Mouse (Mus musculus) mature B cell (primary cell): Measurements from ENCODE around the gene H1foo.

Experiments used
- in situ Hi-C: fragments of 300-500 bp; cut with MboI; formaldehyde crosslinking; loops from 2 replicates; pipeline ENCODE4 v1.14.3; 2019

Gene H1foo

GRCm38 (mm10) chr6:115961743-115962142, 17.0 kb downstream of the H1foo start:
- in situ Hi-C loops, result no loop called here

GRCm38 (mm10) chr6:115962439-115963085, 17.8 kb downstream of the H1foo start:
- in situ Hi-C loops, result no loop called here

GRCm38 (mm10) chr6:115963656-115964055, 18.9 kb downstream of the H1foo start:
- in situ Hi-C loops, result no loop called here

GRCm38 (mm10) chr6:115966227-115966966, 21.7 kb downstream of the H1foo start:
- in situ Hi-C loops, result no loop called here

GRCm38 (mm10) chr6:115967291-115967880, 22.6 kb downstream of the H1foo start:
- in situ Hi-C loops, result no loop called here

- in situ Hi-C loops, result no loop called here
Observed at GRCm38 (mm10) chr6:115968086-115968485, 23.3 kb downstream of the H1foo start.

GRCm38 (mm10) chr6:115968700-115969099, 24.0 kb downstream of the H1foo start:
- in situ Hi-C loops, result no loop called here

- in situ Hi-C loops, result no loop called here
Observed at GRCm38 (mm10) chr6:115969103-115969502, 24.4 kb downstream of the H1foo start.

- in situ Hi-C loops, result no loop called here
Observed at GRCm38 (mm10) chr6:115969952-115970351, 25.2 kb downstream of the H1foo start.

GRCm38 (mm10) chr6:115971273-115972060, 26.7 kb downstream of the H1foo start:
- in situ Hi-C loops, result no loop called here

- in situ Hi-C loops, result no loop called here
Observed at GRCm38 (mm10) chr6:115972083-115972764, 27.5 kb downstream of the H1foo start.

GRCm38 (mm10) chr6:115973139-115973875, 28.6 kb downstream of the H1foo start:
- in situ Hi-C loops, result no loop called here

GRCm38 (mm10) chr6:115973881-115974662, 29.3 kb downstream of the H1foo start:
- in situ Hi-C loops, result no loop called here

- in situ Hi-C loops, result no loop called here
Observed at GRCm38 (mm10) chr6:115975606-115976005, 30.9 kb downstream of the H1foo start.

GRCm38 (mm10) chr6:115977810-115978209, 33.1 kb downstream of the H1foo start:
- in situ Hi-C loops, result no loop called here

- in situ Hi-C loops, result no loop called here
Observed at GRCm38 (mm10) chr6:115978596-115978995, 33.9 kb downstream of the H1foo start.

GRCm38 (mm10) chr6:115982889-115983288, 38.2 kb downstream of the H1foo start:
- in situ Hi-C loops, result no loop called here

GRCm38 (mm10) chr6:115983306-115984038, 38.7 kb downstream of the H1foo start:
- in situ Hi-C loops, result no loop called here

- in situ Hi-C loops, result no loop called here
Observed at GRCm38 (mm10) chr6:115984580-115984979, 39.8 kb downstream of the H1foo start.
